Mouse (Mus musculus) liver, adult (tissue): ENCODE data around the gene Cachd1.

Experiments used
- GATA4 ChIP-seq: IDR thresholded peaks from 2 replicates; pipeline ENCODE4 v1.6.1; 2014; ENCODE audit warnings: mild to moderate bottlenecking, low read length; ENCODE audit not compliant: insufficient replicate concordance

Cachd1 gene

DNA sequence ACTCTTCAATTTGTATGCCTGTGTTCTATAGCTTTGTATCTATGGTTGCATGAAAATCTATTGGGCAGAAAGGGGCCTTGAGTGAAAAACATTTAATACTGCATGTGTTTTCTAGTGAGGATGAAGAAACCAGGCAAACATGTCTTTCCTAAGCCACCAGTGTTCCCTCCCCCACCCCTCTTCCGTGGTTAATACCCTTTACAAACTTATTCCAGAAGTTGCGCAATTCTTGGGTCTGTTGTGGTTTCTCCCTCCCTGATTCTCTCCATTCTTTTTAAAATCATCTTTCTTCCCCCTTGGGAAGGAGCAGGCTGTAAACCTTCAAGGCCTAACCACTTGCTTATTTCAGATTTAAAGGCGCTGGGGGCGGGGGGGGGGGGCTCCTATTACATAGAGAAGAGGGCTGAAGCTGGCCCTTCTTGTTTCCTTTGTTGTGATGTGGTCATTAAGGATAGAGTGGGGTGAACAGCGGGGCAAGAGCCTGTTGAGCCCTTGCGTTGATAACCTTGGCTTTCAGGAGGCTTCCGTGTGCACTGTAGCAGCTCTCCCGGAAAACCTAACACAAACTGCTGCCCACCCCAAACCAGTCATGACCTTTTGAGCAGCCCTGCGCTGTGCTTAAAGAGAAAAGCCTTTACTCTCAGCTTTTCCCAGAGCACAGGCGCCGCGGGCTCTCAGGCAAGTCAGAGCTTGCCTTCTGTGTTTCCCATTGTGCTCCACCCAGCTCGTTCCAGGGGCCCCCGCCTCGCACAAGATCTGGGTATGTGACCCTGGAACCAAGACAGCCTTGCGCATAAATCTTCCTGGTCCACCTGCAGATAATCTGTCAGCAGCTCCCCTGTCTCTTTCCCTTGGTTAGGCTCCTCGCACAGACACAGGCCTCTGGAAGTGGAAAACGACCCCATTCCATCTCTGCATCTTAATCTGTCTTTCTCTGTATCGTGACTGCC lies 109.6 kb downstream of the Cachd1 start:
- TF ChIP-seq GATA4: no peak

DNA sequence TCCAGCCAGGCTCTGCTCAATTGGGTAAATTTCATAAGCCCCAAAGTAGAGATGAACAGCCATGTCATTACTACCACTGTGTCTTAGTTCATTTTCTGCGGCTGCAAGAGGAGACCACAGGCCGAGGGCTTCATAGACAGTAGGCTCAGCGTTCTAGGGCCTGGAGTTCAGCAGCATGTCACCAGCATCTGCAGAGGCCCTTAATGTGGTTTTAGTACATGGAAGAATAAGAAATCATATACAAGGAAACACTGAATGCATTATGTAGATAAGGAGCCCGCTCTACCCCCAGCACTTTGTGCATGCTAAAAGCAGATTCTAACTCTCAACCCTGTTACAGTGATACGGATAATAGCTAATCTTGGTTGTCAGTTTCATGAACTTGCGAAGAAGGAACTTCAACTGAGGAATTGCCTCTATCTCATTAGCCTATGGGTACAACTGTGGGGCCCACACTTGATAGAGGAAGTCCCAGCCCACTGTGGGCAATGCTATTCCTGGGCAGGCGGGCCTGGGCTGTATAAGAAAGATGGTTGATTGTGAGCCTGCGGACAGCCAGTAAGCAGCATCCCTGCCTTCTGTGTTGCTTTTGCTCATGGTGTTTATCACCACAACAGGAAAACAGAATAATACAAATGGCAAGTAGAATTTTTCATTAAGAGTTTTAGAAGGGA lies 110.4 kb downstream of the Cachd1 start:
- no peak for TF ChIP-seq GATA4

DNA sequence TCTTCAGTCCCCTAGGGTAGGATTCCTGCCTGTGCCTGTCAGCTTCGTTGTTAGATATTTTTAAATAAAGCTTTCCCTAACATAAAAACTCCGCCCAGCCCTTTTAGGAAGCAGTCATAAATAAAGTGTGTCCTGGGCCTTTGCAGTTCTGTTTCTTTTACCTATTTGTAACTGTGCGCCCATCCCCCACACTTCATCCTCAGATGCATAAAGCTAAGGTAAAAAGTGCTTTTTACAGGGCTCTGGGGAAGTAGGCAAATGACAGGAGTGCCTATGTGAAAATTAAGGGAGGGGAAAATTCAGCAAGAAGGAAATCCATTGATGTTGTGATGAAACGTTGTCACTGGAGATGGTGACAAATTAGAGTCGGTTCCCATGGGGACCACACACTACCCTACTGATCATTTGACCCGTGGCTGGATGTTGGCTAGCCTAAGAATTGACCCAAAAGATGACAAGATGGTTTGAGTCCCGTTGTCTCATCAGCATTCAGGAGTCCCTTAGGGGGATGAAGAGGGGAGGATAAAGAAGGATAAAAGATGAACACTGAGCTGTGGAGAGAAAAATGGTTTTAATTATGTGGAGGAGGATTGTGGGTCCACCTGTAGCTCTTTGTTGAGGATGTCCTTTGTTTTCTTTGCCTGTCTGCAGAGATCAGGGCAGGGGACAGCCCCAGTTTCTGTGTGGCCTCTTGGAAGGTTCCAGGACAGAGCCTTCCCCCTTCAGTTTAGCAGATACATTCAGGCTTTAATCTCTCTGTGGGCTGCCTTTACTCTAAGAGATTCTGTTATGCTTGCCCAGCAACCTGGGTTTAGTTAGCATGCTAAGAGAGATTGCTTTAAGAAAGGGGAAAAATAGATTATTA lies 113.9 kb downstream of the Cachd1 start:
- TF ChIP-seq GATA4: no peak

DNA sequence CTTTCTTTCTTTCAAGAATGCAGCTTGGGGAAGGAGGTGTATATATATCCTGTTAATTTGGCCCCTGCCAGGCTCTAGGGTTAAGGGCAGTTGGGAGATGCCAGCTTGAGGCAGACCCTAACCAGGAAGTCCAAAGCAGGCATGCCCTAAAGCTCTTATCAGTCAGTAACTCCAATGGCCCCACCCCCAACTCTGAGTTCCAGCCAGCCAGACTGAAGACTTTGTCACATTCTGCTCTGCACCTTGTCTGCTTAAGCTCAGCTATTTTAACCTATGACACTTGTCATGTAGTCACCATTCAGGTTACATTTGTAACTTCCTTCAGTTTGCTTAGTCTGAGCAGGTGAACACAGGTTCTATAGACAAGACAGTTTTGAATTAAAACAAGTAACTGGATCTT lies 117.3 kb downstream of the Cachd1 start:
- no peak for TF ChIP-seq GATA4

DNA sequence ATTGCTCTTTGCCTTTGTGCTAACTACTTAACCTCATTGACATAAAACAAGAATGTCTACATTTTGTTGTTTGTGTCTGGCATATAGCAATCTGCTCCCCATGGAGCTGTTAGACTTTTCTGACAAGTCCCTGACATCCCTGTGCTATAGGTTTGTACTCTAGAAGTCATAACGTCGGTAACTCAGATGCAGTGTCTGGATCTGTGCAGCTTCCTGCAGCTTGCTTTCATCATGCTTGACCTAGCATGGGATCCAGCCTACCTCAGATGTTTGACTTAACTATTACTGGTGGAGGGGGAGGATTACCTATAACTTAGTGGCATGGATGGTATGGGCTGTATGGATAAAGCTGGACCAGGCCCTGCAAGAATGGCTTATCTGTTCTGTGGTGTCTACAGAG lies 117.7 kb downstream of the Cachd1 start:
- TF ChIP-seq GATA4: no peak

DNA sequence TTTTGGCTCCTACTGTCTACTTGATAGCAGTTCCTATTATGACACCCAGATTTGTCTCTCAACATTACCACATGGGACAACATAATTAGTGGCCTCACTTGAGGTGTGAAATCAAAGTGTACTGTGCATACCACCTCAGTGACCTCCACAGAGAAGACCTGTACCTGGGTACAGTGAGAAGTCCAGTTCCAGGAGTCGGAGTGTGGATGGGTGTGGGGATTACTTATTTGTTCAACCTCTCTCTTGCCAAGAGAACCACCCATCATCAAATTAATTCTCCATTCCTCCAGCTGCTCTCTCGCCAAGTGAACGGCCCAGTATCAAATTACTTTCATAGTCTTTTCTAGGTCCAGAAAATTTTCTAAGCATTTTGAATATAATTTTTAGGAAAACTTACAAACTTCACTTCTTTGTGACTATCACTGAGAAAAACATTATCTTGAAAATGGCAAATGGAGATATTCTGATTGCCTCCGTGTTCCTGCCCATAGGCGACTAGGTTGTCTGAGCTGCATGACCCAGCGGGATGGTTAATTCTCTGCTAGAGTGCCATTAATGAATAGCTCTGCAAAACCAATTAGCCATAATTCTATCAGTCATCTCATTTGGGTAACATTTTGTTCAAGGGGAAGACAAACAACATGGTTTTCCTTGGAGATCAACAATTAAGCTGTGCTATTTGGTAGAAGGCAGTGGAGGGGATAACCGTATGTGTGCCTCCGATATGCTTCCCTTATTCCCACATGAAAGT lies 120.0 kb downstream of the Cachd1 start:
- TF ChIP-seq GATA4: no peak

DNA sequence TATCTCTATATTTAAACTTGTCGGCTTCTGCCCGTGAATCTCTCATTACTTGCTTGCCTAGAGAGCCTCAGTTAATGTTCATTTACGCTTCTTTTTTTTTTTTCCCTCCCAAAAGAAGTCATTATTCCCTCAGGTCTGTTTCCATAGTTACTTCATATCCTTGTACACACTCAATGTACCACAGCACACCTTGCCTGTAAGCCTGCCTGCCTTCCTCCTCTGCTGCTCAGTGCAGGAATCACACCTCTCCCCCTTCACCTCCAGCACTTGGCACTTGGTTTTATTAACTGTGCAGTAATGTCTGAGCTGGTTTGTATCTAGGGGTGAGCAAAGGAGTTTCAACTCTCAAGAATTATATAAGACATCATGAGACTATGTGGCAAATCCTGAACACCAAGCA lies 121.5 kb downstream of the Cachd1 start:
- no peak for TF ChIP-seq GATA4

DNA sequence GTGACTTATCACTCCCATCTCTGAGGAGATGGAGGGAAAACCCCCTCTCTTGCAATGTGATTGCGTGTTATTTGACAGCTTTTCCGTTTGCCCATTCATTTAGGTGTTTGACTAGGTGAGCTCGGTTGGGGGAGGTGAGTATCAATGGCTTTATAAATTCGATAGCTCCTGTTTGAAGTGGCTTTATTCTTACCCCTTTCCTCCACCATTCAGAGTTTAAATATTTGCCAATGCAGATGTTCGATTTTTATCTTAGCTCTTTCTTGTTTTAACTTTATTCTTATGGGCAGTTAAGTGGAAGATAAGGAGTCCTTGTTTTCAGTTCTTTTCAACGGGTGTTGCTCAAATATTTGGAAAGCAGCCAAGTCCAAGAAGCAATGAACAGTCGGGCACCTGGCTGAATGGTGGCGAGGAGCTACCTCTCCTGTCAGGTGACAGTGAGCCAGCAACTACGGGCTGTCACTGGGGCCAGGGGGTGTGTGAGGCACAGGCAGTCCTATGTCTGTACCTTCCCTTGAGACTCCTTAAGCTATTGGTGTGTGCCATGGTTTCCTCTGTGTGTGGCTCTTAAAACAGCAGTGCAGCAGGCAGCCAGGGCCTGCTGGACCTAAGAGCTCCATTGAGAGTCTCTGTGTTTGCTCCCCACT lies 133.3 kb downstream of the Cachd1 start:
- TF ChIP-seq GATA4: no peak

DNA sequence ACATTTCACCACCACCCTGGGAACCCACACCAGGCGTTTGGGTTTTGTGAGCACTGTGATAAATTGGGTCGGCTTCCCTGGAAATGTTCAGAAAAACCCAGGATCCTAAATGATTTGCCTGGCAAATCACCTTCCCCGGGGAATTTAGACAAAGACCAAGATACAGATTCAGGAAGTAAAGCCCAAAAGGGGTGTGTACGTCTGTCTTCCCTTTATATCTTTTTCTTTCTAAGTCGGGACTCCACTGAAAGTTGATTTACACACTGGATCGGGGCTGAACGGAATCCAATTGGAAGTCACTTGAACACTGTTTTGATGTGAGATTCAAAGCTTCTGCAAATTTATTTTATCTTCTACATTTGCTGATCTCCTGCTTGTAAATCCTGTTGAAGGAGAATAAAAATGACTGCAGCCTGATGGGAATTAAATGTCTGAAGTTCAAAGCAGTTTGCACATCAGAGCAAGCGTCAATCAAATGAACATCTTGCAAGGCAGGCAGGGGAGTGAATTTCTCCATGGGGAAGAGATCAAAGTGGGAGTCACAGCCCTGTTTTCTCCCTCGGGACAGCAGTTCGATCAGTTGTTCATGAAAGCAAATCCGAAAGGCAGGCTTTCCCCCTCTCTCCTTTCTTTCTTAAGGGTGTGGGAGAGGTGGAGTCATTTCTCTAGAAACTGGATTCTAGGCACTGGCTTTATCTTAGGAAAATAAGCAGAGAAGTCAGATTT lies 134.3 kb downstream of the Cachd1 start:
- no peak for TF ChIP-seq GATA4

DNA sequence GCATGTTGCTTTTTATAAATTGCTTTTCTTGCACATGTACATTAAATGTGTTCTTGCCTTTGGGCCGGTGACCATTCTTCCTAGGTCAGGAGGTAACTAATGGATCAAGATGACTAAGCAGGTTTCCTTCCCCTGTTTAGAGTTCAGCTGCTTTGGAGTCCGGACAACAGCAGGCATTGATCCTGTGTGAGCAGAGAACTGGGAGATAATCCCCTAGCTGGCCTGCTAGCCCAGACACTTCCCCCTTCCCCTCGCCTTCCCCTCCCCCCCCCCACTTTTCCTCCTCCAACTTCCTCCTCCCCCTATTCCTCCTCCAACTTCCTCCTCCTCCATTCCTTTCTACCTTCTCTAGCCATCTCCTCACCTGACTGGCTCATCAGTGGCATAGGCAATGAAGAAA lies 135.2 kb downstream of the Cachd1 start:
- no peak for TF ChIP-seq GATA4

DNA sequence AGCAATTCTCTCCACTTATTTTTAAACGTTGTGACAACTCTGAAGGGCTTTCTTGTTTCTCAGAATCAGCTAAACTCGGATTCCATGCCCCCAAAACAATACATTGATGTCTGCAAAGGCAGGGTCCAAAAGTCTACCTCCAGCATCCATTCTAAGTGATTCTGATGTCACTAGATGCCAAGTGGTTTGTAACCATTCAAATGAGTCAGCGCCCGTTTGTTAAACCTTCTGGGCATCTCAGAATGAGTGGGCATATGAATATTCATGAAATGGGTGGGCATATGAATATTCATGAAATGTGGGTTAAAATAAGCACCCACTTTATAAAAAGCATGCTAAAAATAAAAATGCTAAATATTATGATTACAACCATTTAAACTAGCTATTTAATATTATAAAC lies 137.2 kb downstream of the Cachd1 start:
- TF ChIP-seq GATA4: no peak

DNA sequence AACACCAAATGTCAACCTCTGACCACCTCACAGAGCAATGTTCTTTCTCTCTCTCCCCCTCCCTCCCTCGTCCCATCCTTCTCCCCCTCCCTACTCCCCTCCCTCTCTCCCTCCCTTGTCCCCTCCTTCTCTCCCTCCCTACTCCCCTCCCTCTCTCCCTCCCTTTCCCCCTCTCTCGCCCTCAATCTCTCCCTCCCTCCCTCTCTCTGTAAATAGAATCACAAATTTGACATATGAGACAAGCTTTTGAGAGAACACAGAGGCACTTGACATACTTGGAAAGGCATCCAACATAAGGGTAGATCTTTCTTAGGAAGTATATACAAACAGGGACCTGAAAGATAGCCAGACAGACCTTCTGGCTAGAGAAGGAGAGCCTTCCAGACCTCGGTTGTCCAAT lies 138.1 kb downstream of the Cachd1 start:
- no peak for TF ChIP-seq GATA4

DNA sequence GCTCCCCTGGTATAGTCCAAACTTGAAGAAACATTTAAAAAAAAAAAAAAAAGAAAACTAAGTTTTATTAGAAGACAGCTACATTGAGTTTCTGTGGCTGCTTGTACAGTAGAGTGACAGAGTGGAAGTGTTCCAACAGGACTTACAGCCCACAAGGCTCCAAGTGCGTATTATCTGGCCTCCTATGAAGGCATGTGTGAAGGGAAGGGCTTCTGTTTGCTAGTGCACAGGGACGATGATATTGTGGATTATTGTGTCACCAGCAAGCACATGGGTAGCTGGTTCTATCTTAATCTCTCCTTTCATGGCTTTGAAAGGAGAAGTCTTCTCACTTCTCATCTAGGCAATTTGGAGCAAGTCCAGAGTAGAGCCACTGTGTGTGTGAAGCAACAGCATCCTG lies 138.6 kb downstream of the Cachd1 start:
- no peak for TF ChIP-seq GATA4

DNA sequence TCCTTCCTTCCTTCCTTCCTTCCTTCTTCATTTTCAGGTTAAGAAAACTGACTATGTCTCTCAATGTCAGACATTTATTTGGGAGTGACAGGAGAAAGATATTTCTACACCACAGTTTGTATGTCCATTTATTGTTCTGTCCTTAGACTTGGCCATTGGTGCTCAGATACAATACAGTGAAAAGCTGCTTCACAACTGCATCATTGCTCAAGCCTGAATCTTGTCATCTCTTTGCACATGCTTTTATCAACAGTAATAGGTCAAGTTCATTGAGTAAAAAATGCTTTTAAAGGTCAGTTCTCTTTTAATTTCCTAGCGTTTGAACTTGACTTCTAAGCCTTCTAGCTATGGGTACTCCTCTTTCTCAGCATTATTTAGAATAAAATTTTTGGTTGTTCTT lies 141.0 kb downstream of the Cachd1 start:
- no peak for TF ChIP-seq GATA4
